Mouse (Mus musculus): ENCODE measurements around the gene Paqr9.
A peak's percentile ranks its signal among the peaks of the same experiment; 100 is the strongest.
"Not testable (repeated sequence)": the region's sequence is repeated elsewhere in the genome, so short reads cannot be mapped to it uniquely, and the experiment has no call there.

The Paqr9 gene

GRCm38 (mm10) chr9:95559059-95559935, at the start of gene Paqr9:
Paqr9 (plus strand) TSS chr9:95559657.
- DNase-seq (ENCODE audit: low read depth, low spot score): no peak

- peak; percentile 20 for DNase-seq (ENCODE audit: low read depth, low spot score)
Observed at GRCm38 (mm10) chr9:95510693-95511404, 48.6 kb upstream of the Paqr9 start.

GRCm38 (mm10) chr9:95511472-95512330, 47.8 kb upstream of the Paqr9 start, which contains the start of gene U2surp:
U2surp (minus strand) TSS chr9:95511996.
- peak; percentile 88 for DNase-seq (ENCODE audit: low read depth, low spot score)

GRCm38 (mm10) chr9:95512331-95513030, 47.0 kb upstream of the Paqr9 start:
- no peak for DNase-seq (ENCODE audit: low read depth, low spot score)

- no peak for DNase-seq (ENCODE audit: low read depth, low spot score)
Observed at GRCm38 (mm10) chr9:95513776-95514175, 45.7 kb upstream of the Paqr9 start.

GRCm38 (mm10) chr9:95514361-95514760, 45.1 kb upstream of the Paqr9 start:
- not testable (repeated sequence) for DNase-seq (ENCODE audit: low read depth, low spot score)

GRCm38 (mm10) chr9:95520563-95520962, 38.9 kb upstream of the Paqr9 start:
- no peak for DNase-seq (ENCODE audit: low read depth, low spot score)

GRCm38 (mm10) chr9:95521031-95521430, 38.4 kb upstream of the Paqr9 start:
- no peak for DNase-seq (ENCODE audit: low read depth, low spot score)

GRCm38 (mm10) chr9:95521566-95521965, 37.9 kb upstream of the Paqr9 start:
- no peak for DNase-seq (ENCODE audit: low read depth, low spot score)

- DNase-seq (ENCODE audit: low read depth, low spot score): no peak
Observed at GRCm38 (mm10) chr9:95522561-95522960, 36.9 kb upstream of the Paqr9 start.

GRCm38 (mm10) chr9:95525376-95525775, 34.1 kb upstream of the Paqr9 start:
- no peak for DNase-seq (ENCODE audit: low read depth, low spot score)

GRCm38 (mm10) chr9:95525961-95526360, 33.5 kb upstream of the Paqr9 start:
- DNase-seq (ENCODE audit: low read depth, low spot score): no peak

GRCm38 (mm10) chr9:95527676-95528075, 31.8 kb upstream of the Paqr9 start:
- DNase-seq (ENCODE audit: low read depth, low spot score): no peak

- no peak for DNase-seq (ENCODE audit: low read depth, low spot score)
Observed at GRCm38 (mm10) chr9:95531144-95531543, 28.3 kb upstream of the Paqr9 start.

- DNase-seq (ENCODE audit: low read depth, low spot score): no peak
Observed at GRCm38 (mm10) chr9:95533817-95534216, 25.6 kb upstream of the Paqr9 start.

- no peak for DNase-seq (ENCODE audit: low read depth, low spot score)
Observed at GRCm38 (mm10) chr9:95539176-95539800, 20.2 kb upstream of the Paqr9 start.

GRCm38 (mm10) chr9:95540487-95540886, 19.0 kb upstream of the Paqr9 start:
- DNase-seq (ENCODE audit: low read depth, low spot score): peak; percentile 54

- no peak for DNase-seq (ENCODE audit: low read depth, low spot score)
Observed at GRCm38 (mm10) chr9:95541208-95541607, 18.2 kb upstream of the Paqr9 start.

GRCm38 (mm10) chr9:95541650-95542432, 17.6 kb upstream of the Paqr9 start:
- no peak for DNase-seq (ENCODE audit: low read depth, low spot score)

GRCm38 (mm10) chr9:95542475-95542874, 17.0 kb upstream of the Paqr9 start:
- no peak for DNase-seq (ENCODE audit: low read depth, low spot score)

Data from c-Kit-negative CD71-positive TER-119-positive erythroid progenitor cells, embryonic 14.5 days (primary cell).